In the genomic region with DNA sequence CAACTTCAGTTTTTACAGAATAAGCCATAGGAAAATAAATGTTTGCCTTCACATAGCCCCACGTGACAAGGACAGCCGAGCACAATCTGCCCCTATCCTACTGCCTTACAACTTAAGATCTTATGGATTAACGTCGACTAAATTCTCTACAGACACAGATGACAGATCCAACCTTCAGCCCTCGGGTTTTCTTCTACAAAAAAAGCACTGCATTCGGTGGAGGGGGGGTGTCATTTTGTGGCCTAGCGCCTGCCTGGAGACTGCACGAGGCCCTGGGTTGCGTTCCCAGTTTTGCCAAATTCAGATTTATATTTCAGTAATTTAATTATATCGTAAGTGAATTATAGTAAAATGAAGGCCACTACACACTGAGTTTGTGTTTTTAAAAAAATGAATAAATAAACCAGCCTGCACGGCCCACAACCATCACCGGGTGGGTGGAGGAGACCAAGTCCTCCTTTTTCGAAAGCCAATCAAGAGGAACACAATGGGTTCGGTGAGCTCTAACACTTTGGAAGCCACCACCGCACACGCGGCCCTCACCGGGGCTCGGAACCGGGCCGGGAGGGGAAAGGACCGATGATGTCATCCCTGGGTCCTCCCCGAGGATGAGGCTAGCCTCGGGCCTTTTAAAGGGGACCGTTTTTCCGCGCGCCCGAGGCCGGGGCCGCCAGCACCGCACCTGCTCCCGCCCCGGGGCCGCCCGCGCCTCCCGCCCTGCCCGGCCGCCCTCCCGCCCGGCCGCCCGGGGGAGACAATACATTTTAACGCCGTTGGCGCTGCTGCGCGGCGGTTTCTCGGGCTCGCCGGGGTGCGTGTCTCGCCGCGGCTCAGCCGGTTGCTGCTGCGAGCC, we compare ENCODE assay signal across 8 mouse cellular contexts. TPM values are rescaled to one million over a fixed set of nuclear protein-coding genes. Genes with fewer than 3 reads are reported as not detected.
DNase-seq lines count a peak whose midpoint lies in the region; ATAC-seq and TF ChIP-seq lines count a peak whose summit lies in the region.

No protein-coding gene starts in this region.

- TF ChIP-seq POLR2A in MEL (IDR thresholded peaks at IDR 0.05; ENCODE audit: control insufficient read depth in 1 of 2, insufficient read depth in 1 of 2, low read depth in 1 of 2, low read length in 2 of 2, poor library complexity in 1 of 2), result no peak
- 0 out of 2 replicates have a peak, but pooled peaks have one; percentile 38 for TF ChIP-seq POLR2A in cerebellum, adult 2 months (IDR thresholded peaks at IDR 0.05; ENCODE audit: borderline replicate concordance, insufficient read depth, low read length)
- no peak for TF ChIP-seq POLR2A in lung, adult 2 months (IDR thresholded peaks at IDR 0.05; ENCODE audit: borderline replicate concordance, extremely low read depth, low read depth, low read length)
- TF ChIP-seq POLR2A in testis, adult 2 months (IDR thresholded peaks at IDR 0.05; ENCODE audit: control insufficient read depth, low read depth, low read length), result 0 out of 2 replicates have a peak, but pooled peaks have one; percentile 38

- H3K9me3 ChIP-seq in MEL (replicated peaks; ENCODE audit: insufficient read depth, low read length), result no peaks in the 10 kb centered on the region
- no peaks in the 10 kb centered on the region for H3K9me3 ChIP-seq in forebrain, postnatal 0 days (ENCODE audit: low read length)
- no peaks in the 10 kb centered on the region for H3K9me3 ChIP-seq in neural tube, embryonic 14.5 days (ENCODE audit: control insufficient read depth, low read length)

- peak overlapping the region; percentile 98 for H3K9ac ChIP-seq in MEL (ENCODE audit: control insufficient read depth, low read depth, low read length, poor library complexity, severe bottlenecking)
- peak overlapping the region; percentile 97 for H3K9ac ChIP-seq in forebrain, postnatal 0 days
- H3K9ac ChIP-seq in neural tube, embryonic 14.5 days (replicated peaks; ENCODE audit: low read depth, low read length), result peak overlapping the region; percentile 99

- no peak; a peak in 1 of 4 replicates for TF ChIP-seq EP300 in MEL (IDR thresholded peaks at IDR 0.05; ENCODE audit: low read depth in 1 of 2, low read length in 2 of 2)

- DNase-seq in MEL (ENCODE audit: low read depth, low spot score), result peak; percentile 49
- DNase-seq in cerebellum, adult 2 months, result peak; percentile 79 to 85
- peak; percentile 73 for DNase-seq in forebrain, postnatal 0 days
- peak; percentile 35 to 46 for DNase-seq in layer of hippocampus, adult 8-10 months (ENCODE audit: low spot score in 2 of 2)
- peak; percentile 59 for DNase-seq in lung, adult 2 months

- peaks cover 25 to 39% of the 10 kb centered on the region in 2 experiments for H3K4me1 ChIP-seq in MEL (ENCODE audit: control insufficient read depth in 1 of 2, insufficient read depth in 2 of 2, low read length in 2 of 2)
- peaks cover 3% of the 10 kb centered on the region; the same call in 1 of the 2 replicates for H3K4me1 ChIP-seq in cerebellum, adult 2 months (ENCODE audit: control insufficient read depth, insufficient read depth, low read length)
- peaks cover 19% of the 10 kb centered on the region; the same call in 1 of the 2 replicates for H3K4me1 ChIP-seq in forebrain, postnatal 0 days (ENCODE audit: insufficient read depth)
- H3K4me1 ChIP-seq in lung, adult 2 months (ENCODE audit: control insufficient read depth, insufficient read depth, low read length), result peaks cover 5% of the 10 kb centered on the region
- peaks cover 14% of the 10 kb centered on the region for H3K4me1 ChIP-seq in neural tube, embryonic 14.5 days (ENCODE audit: control insufficient read depth, insufficient read depth, low read length)
- peaks cover 4% of the 10 kb centered on the region; the same call in 1 of the 2 replicates for H3K4me1 ChIP-seq in testis, adult 2 months (ENCODE audit: control insufficient read depth, insufficient read depth, low read length)

- H3K79me2 ChIP-seq in MEL (ENCODE audit: control insufficient read depth, insufficient read depth, low read length, poor library complexity), result peaks cover 49% of the 10 kb centered on the region

- H3K4me2 ChIP-seq in forebrain, postnatal 0 days (ENCODE audit: low read depth), result peak overlapping the region; percentile 64
- peak overlapping the region; percentile 64 for H3K4me2 ChIP-seq in neural tube, embryonic 14.5 days (ENCODE audit: low read depth, low read length)

- peak overlapping the region; percentile 79 for H3K27ac ChIP-seq in MEL (ENCODE audit: control insufficient read depth, low read depth, low read length)
- H3K27ac ChIP-seq in cerebellum, adult 2 months (ENCODE audit: insufficient read depth, low read length), result peak overlapping the region; percentile 45
- peak overlapping the region; percentile 95 for H3K27ac ChIP-seq in forebrain, postnatal 0 days (ENCODE audit: low read depth, low read length)
- peak overlapping the region; percentile 96 for H3K27ac ChIP-seq in neural tube, embryonic 14.5 days (ENCODE audit: low read depth, low read length)
- peak overlapping the region; percentile 68 for H3K27ac ChIP-seq in testis, adult 2 months (ENCODE audit: control insufficient read depth, insufficient read depth, low read depth, low read length)

- under 1% methylated on average over 59 of the region's 59 CpGs for WGBS in cerebellum, adult 2 months
- WGBS in forebrain, postnatal 0 days, result 3% methylated on average over 49 of the region's 59 CpGs
- WGBS in lung, adult 2 months, result 1% methylated on average over 47 of the region's 59 CpGs
- WGBS in neural tube, embryonic 14.5 days, result under 1% methylated on average over 28 of the region's 59 CpGs

- TF ChIP-seq RAD21 in MEL (IDR thresholded peaks at IDR 0.05; ENCODE audit: low read depth, low read length), result no peak

- H3K36me3 ChIP-seq in MEL (ENCODE audit: control insufficient read depth in 1 of 2, insufficient read depth in 2 of 2, low read length in 2 of 2), result peaks cover 5 to 49% of the 10 kb centered on the region in 2 experiments
- no peaks in the 10 kb centered on the region for H3K36me3 ChIP-seq in forebrain, postnatal 0 days (ENCODE audit: insufficient read depth)
- no peaks in the 10 kb centered on the region for H3K36me3 ChIP-seq in neural tube, embryonic 14.5 days (ENCODE audit: control insufficient read depth, insufficient read depth, low read length)
- no peaks in the 10 kb centered on the region for H3K36me3 ChIP-seq in testis, adult 2 months (ENCODE audit: control insufficient read depth, insufficient read depth, low read length)

- ATAC-seq in forebrain, postnatal 0 days, result peak; percentile 76
- peak; percentile 18 to 52; a peak in 3 of 4 replicates for ATAC-seq in hematopoietic stem cell, adult 5-6 weeks (replicated peaks in 1 of 2; ENCODE audit: insufficient read depth in 1 of 2, low FRiP score in 2 of 2, low TSS enrichment in 1 of 2, low read depth in 1 of 2, poor library complexity in 2 of 2, severe bottlenecking in 2 of 2)
- peak; percentile 79 for ATAC-seq in neural tube, embryonic 14.5 days (ENCODE audit: low read depth)

- no peaks in the 10 kb centered on the region for H3K27me3 ChIP-seq in MEL (ENCODE audit: control insufficient read depth in 1 of 2, insufficient read depth in 2 of 2, low read length in 2 of 2)
- H3K27me3 ChIP-seq in cerebellum, adult 2 months (ENCODE audit: control insufficient read depth, insufficient read depth, low read length), result no peaks in the 10 kb centered on the region
- no peaks in the 10 kb centered on the region for H3K27me3 ChIP-seq in forebrain, postnatal 0 days (ENCODE audit: insufficient read depth, low read length)
- no peaks in the 10 kb centered on the region for H3K27me3 ChIP-seq in neural tube, embryonic 14.5 days (ENCODE audit: control insufficient read depth, insufficient read depth, low read length)
- H3K27me3 ChIP-seq in testis, adult 2 months (ENCODE audit: control insufficient read depth, insufficient read depth, low read length), result no peaks in the 10 kb centered on the region

- no peak for TF ChIP-seq CTCF in MEL (IDR thresholded peaks at IDR 0.05 in 2 of 3, conservative IDR thresholded peaks at IDR 0.05 in 1 of 3; ENCODE audit: control insufficient read depth in 1 of 3, insufficient read depth in 1 of 3, low read depth in 2 of 3, low read length in 3 of 3, poor library complexity in 1 of 3, severe bottlenecking in 1 of 3)
- TF ChIP-seq CTCF in cerebellum, adult 2 months (IDR thresholded peaks at IDR 0.05; ENCODE audit: borderline replicate concordance, insufficient read depth, low read depth, low read length), result no peak
- no peak for TF ChIP-seq CTCF in forebrain, postnatal 0 days (IDR thresholded peaks at IDR 0.05; ENCODE audit: low read depth)
- TF ChIP-seq CTCF in lung, adult 2 months (IDR thresholded peaks at IDR 0.05; ENCODE audit: insufficient read depth, low read length), result no peak
- TF ChIP-seq CTCF in testis, adult 2 months (IDR thresholded peaks at IDR 0.05; ENCODE audit: control insufficient read depth, insufficient read depth, insufficient replicate concordance, low read depth, low read length), result no peak

- H3K4me3 ChIP-seq in MEL (ENCODE audit: control insufficient read depth in 1 of 2, insufficient read depth in 1 of 2, low read depth in 2 of 2, low read length in 2 of 2), result peak overlapping the region; percentile 93 to 99
- H3K4me3 ChIP-seq in cerebellum, adult 2 months (replicated peaks; ENCODE audit: insufficient read depth, low read depth, low read length), result peak overlapping the region; percentile 73
- peak overlapping the region; percentile 67 for H3K4me3 ChIP-seq in forebrain, postnatal 0 days (ENCODE audit: low read depth, low read length)
- peak overlapping the region; percentile 68 for H3K4me3 ChIP-seq in lung, adult 2 months (replicated peaks; ENCODE audit: extremely low read depth, low read depth, low read length)
- H3K4me3 ChIP-seq in neural tube, embryonic 14.5 days (ENCODE audit: low read depth, low read length), result peak overlapping the region; percentile 73
- H3K4me3 ChIP-seq in testis, adult 2 months (ENCODE audit: control insufficient read depth, low read depth, low read length), result peak overlapping the region; percentile 87

RNA-seq across cellular contexts. Expression of a gene that starts 0.6 kb away (rescaled TPM):
- 38.6 and 42.8 TPM in 2 replicates for total RNA-seq in MEL (2012; rRNA removed)
- polyA plus RNA-seq in MEL (2012; ENCODE audit: insufficient read depth in 1 of 2, insufficient read length in 2 of 2, low read depth in 1 of 2, low replicate concordance in 2 of 2, missing spikeins in 1 of 2), result 10 to 100 TPM in 1 of 2 experiments, not detected in 1; 84.4 TPM
- 80.7 and 86.2 TPM in 2 replicates for polyA plus RNA-seq in cerebellum, adult 2 months (2012; rRNA removed)
- 99.4 and 126 TPM in 2 replicates for total RNA-seq in forebrain, postnatal 0 days (2014; rRNA removed)
- 178 and 179 TPM in 2 replicates for polyA plus RNA-seq in forebrain, postnatal 0 days (2015; fragmentation: Nextera tagmentation; extraction: Ambion mirVana)
- total RNA-seq in hematopoietic stem cell, adult 5-6 weeks (2017), result 54.2 and 82.3 TPM in 2 replicates
- total RNA-seq in layer of hippocampus, adult 8-10 months (2022), result 10 to 100 TPM; 86.0 to 92.4 (median 89.1) TPM
- polyA plus RNA-seq in lung, adult 2 months (2012; rRNA removed), result 8.7 and 9.8 TPM in 2 replicates
- polyA plus RNA-seq in neural tube, embryonic 14.5 days (2014; fragmentation: Nextera tagmentation; extraction: Ambion mirVana), result 257 and 276 TPM in 2 replicates
- 21.3 and 31.8 TPM in 2 replicates for polyA plus RNA-seq in testis, adult 2 months (2012; rRNA removed)

RNA-seq across cellular contexts. Expression of a gene that starts 13.6 kb away (rescaled TPM):
- not detected in 2 replicates for total RNA-seq in MEL (2012; rRNA removed)
- not detected for polyA plus RNA-seq in MEL (2012; ENCODE audit: insufficient read depth in 1 of 2, insufficient read length in 2 of 2, low read depth in 1 of 2, low replicate concordance in 2 of 2, missing spikeins in 1 of 2)
- polyA plus RNA-seq in cerebellum, adult 2 months (2012; rRNA removed), result 7.6 and 11.2 TPM in 2 replicates
- 6.4 and 8.2 TPM in 2 replicates for total RNA-seq in forebrain, postnatal 0 days (2014; rRNA removed)
- 21.5 and 23.0 TPM in 2 replicates for polyA plus RNA-seq in forebrain, postnatal 0 days (2015; fragmentation: Nextera tagmentation; extraction: Ambion mirVana)
- total RNA-seq in hematopoietic stem cell, adult 5-6 weeks (2017), result not detected in 2 replicates
- total RNA-seq in layer of hippocampus, adult 8-10 months (2022), result 10 to 100 TPM; 12.0 to 15.0 (median 13.5) TPM
- not detected in 2 replicates for polyA plus RNA-seq in lung, adult 2 months (2012; rRNA removed)
- polyA plus RNA-seq in neural tube, embryonic 14.5 days (2014; fragmentation: Nextera tagmentation; extraction: Ambion mirVana), result 11.8 and 23.6 TPM in 2 replicates
- polyA plus RNA-seq in testis, adult 2 months (2012; rRNA removed), result 0.43 and 0.80 TPM in 2 replicates

RNA-seq across cellular contexts. Expression of a gene that starts 29.5 kb away (rescaled TPM):
- total RNA-seq in MEL (2012; rRNA removed), result not detected in 2 replicates
- polyA plus RNA-seq in MEL (2012; ENCODE audit: insufficient read depth in 1 of 2, insufficient read length in 2 of 2, low read depth in 1 of 2, low replicate concordance in 2 of 2, missing spikeins in 1 of 2), result not detected
- 0.06 and 0.07 TPM in 2 replicates for polyA plus RNA-seq in cerebellum, adult 2 months (2012; rRNA removed)
- total RNA-seq in forebrain, postnatal 0 days (2014; rRNA removed), result 0.10 and 0.23 TPM in 2 replicates
- polyA plus RNA-seq in forebrain, postnatal 0 days (2015; fragmentation: Nextera tagmentation; extraction: Ambion mirVana), result 0.03 and 0.06 TPM in 2 replicates
- total RNA-seq in hematopoietic stem cell, adult 5-6 weeks (2017), result not detected in 2 replicates
- under 1 TPM in 3 of 4 experiments, not detected in 1; 0.10 to 0.27 (median 0.25) TPM for total RNA-seq in layer of hippocampus, adult 8-10 months (2022)
- 0.05 TPM in 1 of 2 replicates, not detected in the other for polyA plus RNA-seq in lung, adult 2 months (2012; rRNA removed)
- 0.21 TPM in 1 of 2 replicates, not detected in the other for polyA plus RNA-seq in neural tube, embryonic 14.5 days (2014; fragmentation: Nextera tagmentation; extraction: Ambion mirVana)
- polyA plus RNA-seq in testis, adult 2 months (2012; rRNA removed), result 0.14 and 0.22 TPM in 2 replicates

RNA-seq across cellular contexts. Expression of a gene that starts 54.9 kb away (rescaled TPM):
- 0.69 and 0.75 TPM in 2 replicates for total RNA-seq in MEL (2012; rRNA removed)
- polyA plus RNA-seq in MEL (2012; ENCODE audit: insufficient read depth in 1 of 2, insufficient read length in 2 of 2, low read depth in 1 of 2, low replicate concordance in 2 of 2, missing spikeins in 1 of 2), result 1 to 10 TPM in 1 of 2 experiments, not detected in 1; 2.9 TPM
- 0.70 and 2.2 TPM in 2 replicates for polyA plus RNA-seq in cerebellum, adult 2 months (2012; rRNA removed)
- 0.15 TPM in 1 of 2 replicates, not detected in the other for total RNA-seq in forebrain, postnatal 0 days (2014; rRNA removed)
- polyA plus RNA-seq in forebrain, postnatal 0 days (2015; fragmentation: Nextera tagmentation; extraction: Ambion mirVana), result 2.8 and 3.2 TPM in 2 replicates
- 12.6 and 17.5 TPM in 2 replicates for total RNA-seq in hematopoietic stem cell, adult 5-6 weeks (2017)
- total RNA-seq in layer of hippocampus, adult 8-10 months (2022), result 1 to 10 TPM in 3 of 4 experiments, under 1 TPM in 1; 0.69 to 1.4 (median 1.3) TPM
- polyA plus RNA-seq in lung, adult 2 months (2012; rRNA removed), result 0.07 TPM in 1 of 2 replicates, not detected in the other
- 7.1 and 8.0 TPM in 2 replicates for polyA plus RNA-seq in neural tube, embryonic 14.5 days (2014; fragmentation: Nextera tagmentation; extraction: Ambion mirVana)
- polyA plus RNA-seq in testis, adult 2 months (2012; rRNA removed), result 0.18 and 0.19 TPM in 2 replicates

Comparison
In these comparisons a context has a peak if more than half of its experiments do, and no peak if none do; other contexts are left out.
1. Peak in every context shown above with its lines: DNase-seq, ATAC-seq, H3K4me3 ChIP-seq and H3K27ac ChIP-seq.
2. H3K27ac ChIP-seq: peak in every context shown above with its lines; median percentile 96 in neural tube, embryonic 14.5 days; 95 in forebrain, postnatal 0 days; 79 in MEL; 68 in testis, adult 2 months; 45 in cerebellum, adult 2 months.
3. POLR2A ChIP-seq: peak in cerebellum, adult 2 months (single experiment) and testis, adult 2 months (single experiment); none in MEL (0 of 2) and lung, adult 2 months (single experiment).